Mouse (Mus musculus) WW6 (cell line): Measurements from ENCODE around the gene Abhd18.
A peak's percentile ranks its signal among the peaks of the same experiment; 100 is the strongest.
"Not testable (repeated sequence)": the region's sequence is repeated elsewhere in the genome, so short reads cannot be mapped to it uniquely, and the experiment has no call there.

Source experiments
- DNase-seq: peaks from one replicate; pipeline ENCODE4 v3.0.0-alpha.2; 2013; ENCODE audit warnings: low read depth, low spot score

Gene Abhd18

GRCm38 (mm10) chr3:40846957-40847017 lies at the start of gene Abhd18:
Abhd18 (plus strand) TSS chr3:40846970.
- not testable (repeated sequence) for DNase-seq

DNA sequence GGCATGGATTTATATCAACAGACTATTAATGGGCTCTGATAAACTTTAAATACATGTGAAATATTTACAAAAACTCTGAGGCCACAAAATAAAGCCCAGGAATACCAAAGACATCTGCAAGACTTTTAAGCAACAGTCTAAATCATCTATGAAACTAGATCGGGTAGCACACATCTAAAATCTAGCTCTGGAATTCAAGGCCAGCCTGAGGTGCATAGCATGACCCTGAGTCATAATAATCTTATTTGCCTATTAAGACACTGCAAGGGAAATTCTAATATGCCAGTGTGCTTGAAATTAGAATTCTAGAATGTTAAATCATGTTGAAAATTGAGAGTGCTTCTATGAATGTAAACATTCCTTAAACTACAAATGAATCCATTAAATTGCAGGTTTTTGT lies 48.7 kb upstream of the Abhd18 start:
- DNase-seq: no peak

DNA sequence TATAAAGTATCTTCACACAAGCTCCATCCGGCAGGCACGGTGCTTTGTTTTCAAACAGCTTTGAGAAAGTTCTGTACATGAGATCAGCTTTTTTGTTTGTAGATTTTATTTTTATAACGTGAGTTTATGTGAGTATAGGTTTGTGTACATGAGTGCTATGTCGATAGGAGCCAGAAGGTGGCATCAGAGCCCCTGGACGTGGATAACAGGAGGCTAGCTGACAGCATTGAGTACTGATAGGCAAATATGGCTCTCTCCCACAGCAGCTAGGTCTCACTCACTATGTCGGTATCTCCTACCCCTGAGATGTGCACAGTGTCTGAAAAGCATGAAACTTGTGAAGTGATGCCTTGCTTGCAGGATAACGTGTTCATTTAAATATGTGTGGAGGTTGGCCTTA lies 48.3 kb upstream of the Abhd18 start:
- peak; percentile 11 for DNase-seq

GRCm38 (mm10) chr3:40799530-40800372 lies 47.0 kb upstream of the Abhd18 start, which contains the start of gene Plk4:
Plk4 (plus strand) TSS chr3:40800019.
- peak; percentile 70 for DNase-seq

- peak; percentile 18 for DNase-seq
Observed at GRCm38 (mm10) chr3:40800373-40800823, 46.4 kb upstream of the Abhd18 start.

GRCm38 (mm10) chr3:40806871-40807270 lies 39.9 kb upstream of the Abhd18 start:
- no peak for DNase-seq

- DNase-seq: no peak
Observed at GRCm38 (mm10) chr3:40808686-40809085, 38.1 kb upstream of the Abhd18 start.

GRCm38 (mm10) chr3:40809894-40810293 lies 36.9 kb upstream of the Abhd18 start:
- DNase-seq: no peak

GRCm38 (mm10) chr3:40813275-40813674 lies 33.5 kb upstream of the Abhd18 start:
- DNase-seq: no peak

DNA sequence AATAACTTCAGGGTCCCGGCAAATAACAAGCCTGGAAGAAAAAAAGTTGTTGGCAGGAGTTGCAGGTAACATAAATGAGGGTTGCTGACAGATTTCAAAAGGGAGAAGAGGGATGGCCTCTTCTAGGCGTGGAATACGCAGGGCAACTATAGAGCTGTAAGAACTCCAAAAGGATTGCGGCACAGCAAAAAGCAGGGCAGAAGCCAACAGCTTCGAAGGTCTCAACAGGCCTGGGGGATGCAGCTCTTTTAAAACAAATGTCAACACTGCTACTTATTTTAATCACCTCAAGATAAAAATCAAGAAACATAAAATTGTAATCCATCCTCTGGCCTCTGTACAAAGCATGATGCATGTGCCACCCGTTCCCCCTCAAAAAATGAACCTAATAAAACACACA lies 1.2 kb upstream of the Abhd18 start:
- not testable (repeated sequence) for DNase-seq

GRCm38 (mm10) chr3:40846473-40846956 lies 255 bp upstream of the Abhd18 start, which contains the start of gene Mfsd8:
Mfsd8 (minus strand) TSS chr3:40846886.
- DNase-seq: peak; percentile 86

DNA sequence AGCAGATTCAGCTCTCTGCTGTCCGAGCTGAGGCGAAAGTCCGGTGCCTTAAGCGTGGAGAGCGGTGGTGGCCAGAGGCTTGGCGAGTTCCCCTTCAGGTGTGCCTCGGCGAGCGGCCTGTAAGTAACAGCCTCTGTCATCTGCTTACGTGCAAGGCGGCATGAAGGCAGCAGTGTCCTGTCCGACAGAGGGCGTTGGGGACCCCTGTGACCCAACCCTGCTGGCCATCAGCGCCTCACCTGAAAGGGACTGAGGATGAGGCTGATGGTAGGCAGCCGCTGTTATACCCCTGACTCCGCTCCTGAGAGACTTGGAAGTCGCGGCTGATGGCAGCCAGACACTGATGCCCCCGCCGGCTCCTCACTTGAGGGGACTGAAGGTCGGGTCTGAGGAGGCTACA lies 248 bp downstream of the Abhd18 start:
- not testable (repeated sequence) for DNase-seq

GRCm38 (mm10) chr3:40847936-40848335 lies 1.2 kb downstream of the Abhd18 start:
- DNase-seq: not testable (repeated sequence)

GRCm38 (mm10) chr3:40853123-40853738 lies 6.5 kb downstream of the Abhd18 start:
- not testable (repeated sequence) for DNase-seq

- peak; percentile 95 for DNase-seq
Observed at GRCm38 (mm10) chr3:40893816-40894258, 47.1 kb downstream of the Abhd18 start.

GRCm38 (mm10) chr3:40894336-40894735 lies 47.6 kb downstream of the Abhd18 start:
- not testable (repeated sequence) for DNase-seq

GRCm38 (mm10) chr3:40902443-40902842 lies 55.7 kb downstream of the Abhd18 start, which contains the start of gene 1700034I23Rik:
1700034I23Rik (minus strand) TSS chr3:40902543.
- DNase-seq: not testable (repeated sequence)

DNA sequence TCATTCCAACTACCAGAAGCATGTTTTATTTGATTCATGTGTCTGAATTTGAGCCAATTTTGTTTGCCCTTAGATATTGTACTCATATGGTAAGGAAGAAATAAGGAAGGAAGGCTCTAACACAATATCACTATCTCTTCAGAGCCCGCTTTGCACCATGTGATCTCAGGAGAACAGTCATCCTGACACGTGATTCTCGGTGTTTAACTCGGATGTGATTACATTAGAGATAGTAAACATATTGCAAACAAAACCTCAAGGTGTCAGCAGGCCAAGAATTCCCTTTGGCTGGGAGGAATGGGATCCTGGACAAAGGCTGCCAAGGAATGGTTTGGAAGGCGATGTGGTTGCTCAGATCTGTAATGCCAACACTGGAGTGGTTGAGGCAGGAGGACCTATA lies 91.4 kb downstream of the Abhd18 start:
- no peak for DNase-seq

GRCm38 (mm10) chr3:40938592-40938991 lies 91.8 kb downstream of the Abhd18 start:
- DNase-seq: no peak

DNA sequence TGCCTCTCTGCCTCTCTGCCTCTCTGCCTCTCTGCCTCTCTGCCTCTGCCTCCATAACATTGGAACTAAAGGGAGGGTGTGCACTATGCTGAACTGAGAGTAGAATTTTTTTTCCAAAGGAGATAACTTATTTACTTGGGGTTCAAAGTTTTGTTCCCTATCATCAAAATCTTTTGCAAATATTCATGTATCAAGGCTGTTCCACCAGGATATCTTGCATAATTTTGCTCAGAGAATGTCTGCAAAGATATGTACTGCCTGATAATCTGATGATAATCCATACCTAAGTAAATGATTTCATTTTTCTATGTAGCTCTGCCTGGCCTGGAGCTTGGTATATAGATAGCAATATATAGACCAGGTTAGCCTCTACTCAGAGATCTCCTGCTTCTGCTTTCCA lies 92.2 kb downstream of the Abhd18 start:
- DNase-seq: no peak

- DNase-seq: peak; percentile 95
Observed at GRCm38 (mm10) chr3:40949170-40949902, 102.6 kb downstream of the Abhd18 start, which contains the start of gene Larp1b. Larp1b (plus strand) TSS chr3:40949828.

DNA sequence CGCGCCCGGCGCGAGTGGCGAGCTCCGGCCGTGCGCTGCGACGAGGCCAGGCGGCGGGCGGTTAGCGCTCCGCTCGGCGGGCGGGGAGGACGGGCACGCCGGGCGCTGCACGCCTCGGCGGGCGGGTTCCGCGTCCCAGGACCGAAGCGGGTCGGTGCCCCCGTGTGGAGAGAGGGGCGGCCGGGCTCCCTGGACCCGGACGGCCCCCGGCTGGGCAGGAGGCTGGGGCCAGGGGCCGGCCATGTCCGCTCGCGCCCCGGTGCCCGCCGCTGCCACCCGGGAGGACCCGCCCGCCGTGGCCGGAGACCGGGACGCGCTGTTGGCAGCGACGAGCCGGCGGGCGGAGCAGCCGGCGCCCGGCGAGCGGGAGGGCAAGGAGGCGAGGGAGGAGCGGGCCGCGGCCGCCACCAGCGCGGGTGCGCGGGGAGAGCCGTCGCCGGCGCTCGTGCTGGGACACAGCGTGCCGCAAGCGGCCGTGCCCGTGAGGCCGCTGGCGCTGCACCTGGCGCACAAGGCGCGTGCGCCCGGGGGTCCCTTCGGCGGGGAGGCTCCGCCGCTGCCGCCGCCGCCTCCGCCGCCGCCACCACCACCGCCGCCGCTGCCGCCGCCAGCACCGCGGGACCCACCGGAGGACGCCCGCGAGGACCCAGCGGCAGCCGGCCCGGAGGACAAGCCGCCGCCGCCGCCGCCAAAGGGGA lies 103.3 kb downstream of the Abhd18 start:
- no peak for DNase-seq
